Mouse (Mus musculus): ENCODE results near the gene Ptprn2. TPM values are rescaled to one million over a fixed set of nuclear protein-coding genes. Genes with fewer than 3 reads are reported as not detected.

Gene Ptprn2
- polyA plus RNA-seq, 1 experiment, result 0.40 TPM

- Histone ChIP-seq H3K36me3 (ENCODE audit: control insufficient read depth, insufficient read depth, low read length) (no peaks in the 10 kb centered on the region), H3K27ac (ENCODE audit: control insufficient read depth, insufficient read depth, low read depth, low read length) (no peak overlapping the region), H3K4me1 (ENCODE audit: control insufficient read depth, insufficient read depth, low read length) (no peaks in the 10 kb centered on the region), H3K27me3 (ENCODE audit: control insufficient read depth, insufficient read depth, low read length) (no peaks in the 10 kb centered on the region), H3K4me3 (ENCODE audit: control insufficient read depth, low read depth, low read length) (no peak overlapping the region)
- TF ChIP-seq CTCF (IDR thresholded peaks at IDR 0.05; ENCODE audit: control insufficient read depth, insufficient read depth, insufficient replicate concordance, low read depth, low read length) (no peak), POLR2A (IDR thresholded peaks at IDR 0.05; ENCODE audit: control insufficient read depth, low read depth, low read length) (no peak)
Observed at GRCm38 (mm10) chr12:117312079-117312478, 826.6 kb downstream of the Ptprn2 start.

- H3K36me3 ChIP-seq (ENCODE audit: control insufficient read depth, insufficient read depth, low read length), result no peaks in the 10 kb centered on the region
- no peak overlapping the region for H3K27ac ChIP-seq (ENCODE audit: control insufficient read depth, insufficient read depth, low read depth, low read length)
- no peaks in the 10 kb centered on the region for H3K4me1 ChIP-seq (ENCODE audit: control insufficient read depth, insufficient read depth, low read length)
- H3K27me3 ChIP-seq (ENCODE audit: control insufficient read depth, insufficient read depth, low read length), result no peaks in the 10 kb centered on the region
- H3K4me3 ChIP-seq (ENCODE audit: control insufficient read depth, low read depth, low read length), result no peak overlapping the region
- TF ChIP-seq POLR2A (IDR thresholded peaks at IDR 0.05; ENCODE audit: control insufficient read depth, low read depth, low read length) (no peak), CTCF (IDR thresholded peaks at IDR 0.05; ENCODE audit: control insufficient read depth, insufficient read depth, insufficient replicate concordance, low read depth, low read length) (no peak)
Observed at GRCm38 (mm10) chr12:117314987-117315386, 829.5 kb downstream of the Ptprn2 start.

GRCm38 (mm10) chr12:117315661-117316060, 830.1 kb downstream of the Ptprn2 start:
- H3K27ac ChIP-seq (ENCODE audit: control insufficient read depth, insufficient read depth, low read depth, low read length), result no peak overlapping the region
- H3K4me3 ChIP-seq (ENCODE audit: control insufficient read depth, low read depth, low read length), result no peak overlapping the region
- no peak for TF ChIP-seq POLR2A (IDR thresholded peaks at IDR 0.05; ENCODE audit: control insufficient read depth, low read depth, low read length)
- TF ChIP-seq CTCF (IDR thresholded peaks at IDR 0.05; ENCODE audit: control insufficient read depth, insufficient read depth, insufficient replicate concordance, low read depth, low read length), result no peak
- H3K36me3 ChIP-seq (ENCODE audit: control insufficient read depth, insufficient read depth, low read length), result no peaks in the 10 kb centered on the region
- no peaks in the 10 kb centered on the region for H3K4me1 ChIP-seq (ENCODE audit: control insufficient read depth, insufficient read depth, low read length)
- H3K27me3 ChIP-seq (ENCODE audit: control insufficient read depth, insufficient read depth, low read length), result no peaks in the 10 kb centered on the region

DNA sequence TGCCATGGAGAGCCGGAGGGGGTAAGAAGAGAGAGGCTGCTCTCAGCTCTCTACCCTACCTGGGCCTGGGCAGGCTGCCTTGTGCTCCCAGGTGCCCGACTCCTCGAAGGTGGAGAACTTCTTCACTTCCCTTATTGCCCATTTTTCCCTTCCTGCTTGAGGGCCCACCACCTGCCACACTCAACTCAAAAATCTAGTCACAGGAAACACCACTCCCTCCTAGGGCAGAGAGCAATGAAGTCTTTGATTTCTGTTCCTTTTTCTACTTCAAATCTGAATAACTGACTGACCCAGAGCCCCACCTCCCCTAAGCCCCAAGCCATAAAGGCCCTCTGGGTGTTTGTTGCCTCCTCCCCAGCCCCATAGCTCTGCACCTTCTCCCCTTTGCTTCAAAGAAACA, 832.7 kb downstream of the Ptprn2 start:
- TF ChIP-seq POLR2A (IDR thresholded peaks at IDR 0.05; ENCODE audit: control insufficient read depth, low read depth, low read length) (no peak), CTCF (IDR thresholded peaks at IDR 0.05; ENCODE audit: control insufficient read depth, insufficient read depth, insufficient replicate concordance, low read depth, low read length) (no peak)
- no peak overlapping the region for H3K4me3 ChIP-seq (ENCODE audit: control insufficient read depth, low read depth, low read length)
- no peaks in the 10 kb centered on the region for H3K36me3 ChIP-seq (ENCODE audit: control insufficient read depth, insufficient read depth, low read length)
- H3K27ac ChIP-seq (ENCODE audit: control insufficient read depth, insufficient read depth, low read depth, low read length), result no peak overlapping the region
- H3K4me1 ChIP-seq (ENCODE audit: control insufficient read depth, insufficient read depth, low read length), result no peaks in the 10 kb centered on the region
- H3K27me3 ChIP-seq (ENCODE audit: control insufficient read depth, insufficient read depth, low read length), result no peaks in the 10 kb centered on the region

DNA sequence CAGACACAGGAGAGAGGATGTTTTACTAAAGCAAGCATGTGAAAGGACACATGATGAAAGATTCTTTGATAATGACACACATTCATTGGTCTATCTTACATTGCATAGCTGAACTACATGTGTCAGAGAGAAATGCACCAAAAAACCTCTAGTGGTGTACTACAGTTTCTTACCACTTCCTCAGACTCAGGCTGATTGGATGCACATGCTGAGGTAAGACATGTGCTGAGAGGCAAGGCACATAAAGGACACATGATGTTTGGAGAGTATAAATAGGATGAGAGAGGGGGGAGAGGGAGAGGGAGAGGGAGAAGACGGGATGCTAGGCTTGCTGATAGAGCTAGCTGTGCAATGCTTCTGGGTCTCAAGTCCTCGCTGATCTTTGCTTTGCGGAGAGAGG, 837.5 kb downstream of the Ptprn2 start:
- no peak for TF ChIP-seq CTCF (IDR thresholded peaks at IDR 0.05; ENCODE audit: control insufficient read depth, insufficient read depth, insufficient replicate concordance, low read depth, low read length)
- TF ChIP-seq POLR2A (IDR thresholded peaks at IDR 0.05; ENCODE audit: control insufficient read depth, low read depth, low read length), result no peak

More for the DNA sequence above, 837.5 kb downstream of the Ptprn2 start:
- Histone ChIP-seq H3K27ac (ENCODE audit: control insufficient read depth, insufficient read depth, low read depth, low read length) (no peak overlapping the region), H3K27me3 (ENCODE audit: control insufficient read depth, insufficient read depth, low read length) (no peaks in the 10 kb centered on the region), H3K4me1 (ENCODE audit: control insufficient read depth, insufficient read depth, low read length) (no peaks in the 10 kb centered on the region), H3K36me3 (ENCODE audit: control insufficient read depth, insufficient read depth, low read length) (no peaks in the 10 kb centered on the region), H3K4me3 (ENCODE audit: control insufficient read depth, low read depth, low read length) (no peak overlapping the region)

Other genes with a start within 250 kb of the Ptprn2 start
- 36.4 and 44.9 TPM in 2 replicates for gene Wdr60, start 222.7 kb upstream of the Ptprn2 start, polyA plus RNA-seq (2012; rRNA removed)
- not detected in 2 replicates for gene Gm11027, start 210.3 kb upstream of the Ptprn2 start, polyA plus RNA-seq (2012; rRNA removed)
- gene Esyt2, start 204.5 kb upstream of the Ptprn2 start, polyA plus RNA-seq (2012; rRNA removed), result 5.4 and 5.9 TPM in 2 replicates
- gene Ncapg2, start 80.3 kb upstream of the Ptprn2 start, polyA plus RNA-seq (2012; rRNA removed), result 7.6 and 9.0 TPM in 2 replicates